Mouse (Mus musculus): ENCODE measurements around the gene Htr2c. TPM values are rescaled to one million over a fixed set of nuclear protein-coding genes. Genes with fewer than 3 reads are reported as not detected.

Gene Htr2c
- total and polyA plus RNA-seq, 2 experiments from 2014 or later, result 12.6 to 26.0 TPM

- Histone ChIP-seq H3K4me3 (ENCODE audit: low read depth, low read length) (no peak overlapping the region), H3K9me3 (ENCODE audit: low read length) (no peaks in the 10 kb centered on the region), H3K4me2 (ENCODE audit: low read depth, low read length, poor library complexity, severe bottlenecking) (no peak overlapping the region), H3K27me3 (ENCODE audit: insufficient read depth, low read length) (no peaks in the 10 kb centered on the region), H3K27ac (ENCODE audit: low read depth, low read length) (no peak overlapping the region), H3K36me3 (ENCODE audit: insufficient read depth, low read length) (no peaks in the 10 kb centered on the region), H3K4me1 (ENCODE audit: insufficient read depth, low read length) (no peaks in the 10 kb centered on the region), H3K9ac (replicated peaks; ENCODE audit: low read length, poor library complexity, severe bottlenecking) (no peak overlapping the region)
- TF ChIP-seq CTCF (IDR thresholded peaks at IDR 0.05), result no peak
- ATAC-seq (ENCODE audit: low FRiP score), result no peak
- no peak for DNase-seq (ENCODE audit: low spot score)
Observed at GRCm38 (mm10) chrX:147215251-147215650, 252.9 kb downstream of the Htr2c start.

GRCm38 (mm10) chrX:147217382-147218013 is 255.2 kb downstream of the Htr2c start:
- ATAC-seq (ENCODE audit: low FRiP score) (no peak), DNase-seq (ENCODE audit: low spot score) (no peak)
- WGBS, result 73% methylated on average over 3 of the region's 3 CpGs
- no peak overlapping the region for H3K4me3 ChIP-seq (ENCODE audit: low read depth, low read length)
- no peaks in the 10 kb centered on the region for H3K4me1 ChIP-seq (ENCODE audit: insufficient read depth, low read length)
- H3K4me2 ChIP-seq (ENCODE audit: low read depth, low read length, poor library complexity, severe bottlenecking), result no peak overlapping the region
- no peak overlapping the region for H3K9ac ChIP-seq (replicated peaks; ENCODE audit: low read length, poor library complexity, severe bottlenecking)
- H3K9me3 ChIP-seq (ENCODE audit: low read length), result no peaks in the 10 kb centered on the region
- no peaks in the 10 kb centered on the region for H3K27me3 ChIP-seq (ENCODE audit: insufficient read depth, low read length)
- H3K27ac ChIP-seq (ENCODE audit: low read depth, low read length), result no peak overlapping the region
- TF ChIP-seq CTCF (IDR thresholded peaks at IDR 0.05), result no peak
- no peaks in the 10 kb centered on the region for H3K36me3 ChIP-seq (ENCODE audit: insufficient read depth, low read length)

GRCm38 (mm10) chrX:147238806-147239542 is 276.7 kb downstream of the Htr2c start:
- no peak for ATAC-seq (ENCODE audit: low FRiP score)
- 75% methylated on average over 2 of the region's 2 CpGs for WGBS
- no peak for DNase-seq (ENCODE audit: low spot score)

More at GRCm38 (mm10) chrX:147238806-147239542, 276.7 kb downstream of the Htr2c start:
- Histone ChIP-seq H3K27me3 (ENCODE audit: insufficient read depth, low read length) (no peaks in the 10 kb centered on the region), H3K4me3 (ENCODE audit: low read depth, low read length) (no peak overlapping the region), H3K9ac (replicated peaks; ENCODE audit: low read length, poor library complexity, severe bottlenecking) (no peak overlapping the region), H3K27ac (ENCODE audit: low read depth, low read length) (no peak overlapping the region), H3K36me3 (ENCODE audit: insufficient read depth, low read length) (no peaks in the 10 kb centered on the region), H3K9me3 (ENCODE audit: low read length) (no peaks in the 10 kb centered on the region), H3K4me1 (ENCODE audit: insufficient read depth, low read length) (no peaks in the 10 kb centered on the region), H3K4me2 (ENCODE audit: low read depth, low read length, poor library complexity, severe bottlenecking) (no peak overlapping the region)
- no peak for TF ChIP-seq CTCF (IDR thresholded peaks at IDR 0.05)

MicroRNA genes within 50 kb of the gene (microRNA counts, 519-probe panel; counts per million panel counts)
- 528 counts per million, percentile 58 among the panel's probes with 10 or more counts for microRNA mmu-miR-448
- 528 counts per million, percentile 58 among the panel's probes with 10 or more counts for microRNA mmu-miR-764-3p
- 528 counts per million, percentile 58 among the panel's probes with 10 or more counts for microRNA mmu-miR-764-5p

Small RNAs within 50 kb of the gene (microRNA-seq; reads per million reads assigned to microRNA genes)
- not detected for gene Gm22650 (ENCODE audit: borderline number of aligned reads)
- gene Gm24627 (ENCODE audit: borderline number of aligned reads), result not detected
- gene Mir1264 (ENCODE audit: borderline number of aligned reads), result 153 reads per million, percentile 50 among the genes with 10 or more reads in this experiment
- 472 reads per million, percentile 64 among the genes with 10 or more reads in this experiment for gene Mir1298 (ENCODE audit: borderline number of aligned reads)
- gene Mir1912 (ENCODE audit: borderline number of aligned reads), result not detected
- 191 reads per million, percentile 52 among the genes with 10 or more reads in this experiment for gene Mir448 (ENCODE audit: borderline number of aligned reads)
- 10.4 reads per million, percentile 22 among the genes with 10 or more reads in this experiment for gene Mir764 (ENCODE audit: borderline number of aligned reads)
